Comparison of ENCODE assay signal across 9 mouse cellular contexts in genomic region chr13:52352576-52352975, GRCm38 (mm10).
DNase-seq lines count a peak whose midpoint lies in the region; ATAC-seq and TF ChIP-seq lines count a peak whose summit lies in the region.
"Had no signal": no experiment of that assay in that cellular context is flagged by ENCODE, and none has a peak within 500 bp of the region (broad histone marks: within the 10 kb centered on the region; RNA-seq: fewer than 3 reads in every experiment).

No protein-coding gene starts in this region.

- H3K27ac ChIP-seq in midbrain, embryonic 10.5 days (replicated peaks): no peak overlapping the region
- no peak overlapping the region for H3K27ac ChIP-seq in midbrain, embryonic 15.5 days
- H3K27ac ChIP-seq: embryonic facial prominence, embryonic 12.5 days had no signal

- H3K36me3 ChIP-seq in midbrain, embryonic 10.5 days: no peaks in the 10 kb centered on the region
- no peaks in the 10 kb centered on the region for H3K36me3 ChIP-seq in midbrain, embryonic 15.5 days (replicated peaks)
- H3K36me3 ChIP-seq: embryonic facial prominence, embryonic 12.5 days had no signal

- H3K4me1 ChIP-seq in midbrain, embryonic 10.5 days: peaks cover 8% of the 10 kb centered on the region; the same call in 1 of the 2 replicates
- no peaks in the 10 kb centered on the region for H3K4me1 ChIP-seq in midbrain, embryonic 15.5 days
- H3K4me1 ChIP-seq: embryonic facial prominence, embryonic 12.5 days had no signal

- TF ChIP-seq POLR2A in brain, embryonic 14.5 days (IDR thresholded peaks at IDR 0.05; ENCODE audit: borderline replicate concordance, extremely low read depth, insufficient read depth, insufficient read length, poor library complexity, severe bottlenecking): no peak

- H3K4me3 ChIP-seq in midbrain, embryonic 10.5 days: no peak overlapping the region
- H3K4me3 ChIP-seq in midbrain, embryonic 15.5 days: no peak overlapping the region
- H3K4me3 ChIP-seq: embryonic facial prominence, embryonic 12.5 days had no signal

- peak; percentile 62; the same call in 1 of the 2 replicates for TF ChIP-seq CTCF in brain, embryonic 14.5 days (IDR thresholded peaks at IDR 0.05; ENCODE audit: borderline replicate concordance, extremely low read depth, insufficient read depth, insufficient read length)

- DNase-seq in frontal cortex, postnatal 25 days (ENCODE audit: low spot score in 2 of 2): no peak
- peak; percentile 23 for DNase-seq in midbrain, embryonic 10.5 days (ENCODE audit: low spot score)
- no peak for DNase-seq in brain, embryonic 14.5 days (ENCODE audit: low read depth)
- DNase-seq in ovary, postnatal 14 days (ENCODE audit: low spot score): no peak
- no peak for DNase-seq in right cerebral cortex, postnatal 25 days

- 83% methylated on average over 4 of the region's 4 CpGs for WGBS in midbrain, embryonic 10.5 days
- 85% methylated on average over 4 of the region's 4 CpGs for WGBS in midbrain, embryonic 15.5 days

- H3K4me2 ChIP-seq in midbrain, embryonic 15.5 days: no peak overlapping the region
- H3K4me2 ChIP-seq: embryonic facial prominence, embryonic 12.5 days had no signal

- no peak overlapping the region for H3K9ac ChIP-seq in midbrain, embryonic 15.5 days
- H3K9ac ChIP-seq: embryonic facial prominence, embryonic 12.5 days had no signal

- no peaks in the 10 kb centered on the region for H3K27me3 ChIP-seq in midbrain, embryonic 10.5 days (ENCODE audit: low read depth, poor library complexity, severe bottlenecking)
- H3K27me3 ChIP-seq in midbrain, embryonic 15.5 days (replicated peaks): no peaks in the 10 kb centered on the region

- peak; percentile 31; the same call in 1 of the 2 replicates for ATAC-seq in frontal cortex, adult (ENCODE audit: low TSS enrichment)
- ATAC-seq in midbrain, embryonic 15.5 days (replicated peaks): no peak
- ATAC-seq in megakaryocyte, adult 5-6 weeks (ENCODE audit: poor library complexity, severe bottlenecking): peak; percentile 57; the same call in 1 of the 2 replicates

- peaks cover 10% of the 10 kb centered on the region; the same call in 1 of the 2 replicates for H3K9me3 ChIP-seq in midbrain, embryonic 10.5 days (replicated peaks)
- no peaks in the 10 kb centered on the region for H3K9me3 ChIP-seq in midbrain, embryonic 15.5 days
- H3K9me3 ChIP-seq: embryonic facial prominence, embryonic 12.5 days had no signal
